Mouse (Mus musculus) liver, embryonic 14.5 days (tissue): ENCODE results near the gene Dpp6.

Source experiments
- CTCF ChIP-seq: IDR thresholded peaks from 2 replicates; pipeline ENCODE4 v1.5.1; 2016; ENCODE audit warnings: antibody characterized with exemption, low read depth, control low read depth
- EP300 ChIP-seq: IDR thresholded peaks from 2 replicates; pipeline ENCODE4 v1.6.1; 2016; ENCODE audit warnings: antibody characterized with exemption, low read depth

- no peak for TF ChIP-seq CTCF
- TF ChIP-seq EP300 = no peak
These were observed 563.8 kb downstream of the Dpp6 start for GRCm38 (mm10) chr5:27380656-27381385.
